Mouse (Mus musculus) cerebellum, adult 2 months (tissue): ENCODE measurements around the gene Zdhhc8. TPM values are rescaled to one million over a fixed set of nuclear protein-coding genes. Genes with fewer than 3 reads are reported as not detected.

Experiments
- DNase-seq, 2 experiments: peaks; one replicate each; pipeline ENCODE4 v3.0.0; 2021
- H3K27ac ChIP-seq: fragments of 200-500 bp; 2 replicates; pipeline ENCODE4 v1.5.1; 2012; ENCODE audit warnings: low read length, control low read depth, inconsistent platforms; ENCODE audit not compliant: insufficient read depth
- H3K27me3 ChIP-seq: fragments of 200-500 bp; 2 replicates; pipeline ENCODE4 v1.6.1; 2012; ENCODE audit warnings: inconsistent platforms, mild to moderate bottlenecking, low read length, moderate library complexity; ENCODE audit not compliant: control insufficient read depth, insufficient read depth
- H3K4me1 ChIP-seq: fragments of 200-500 bp; 2 replicates; pipeline ENCODE4 v1.6.1; 2011; ENCODE audit warnings: low read length; ENCODE audit not compliant: control insufficient read depth, insufficient read depth
- H3K4me3 ChIP-seq: fragments of 200-500 bp; replicated peaks from 2 replicates; pipeline ENCODE3; 2011; ENCODE audit warnings: mild to moderate bottlenecking, low read depth, low read length, control low read depth; ENCODE audit not compliant: insufficient read depth
- CTCF ChIP-seq: fragments of 200-500 bp; IDR thresholded peaks from 2 replicates; pipeline ENCODE4 v1.5.1; 2011; ENCODE audit warnings: low read depth, mild to moderate bottlenecking, control low read depth, low read length, moderate library complexity, borderline replicate concordance; ENCODE audit not compliant: insufficient read depth
- POLR2A ChIP-seq: fragments of 200-500 bp; IDR thresholded peaks from 2 replicates; pipeline ENCODE4 v1.6.1; 2011; ENCODE audit warnings: low read length, control low read depth, borderline replicate concordance; ENCODE audit not compliant: insufficient read depth
- WGBS: fragments of 180-500 bp; shearing (Covaris S2); methylation state at CpG from one replicate; pipeline ENCODE4 v1.1.7; 2018; 5-methylcytosine and 5-hydroxymethylcytosine counted together
- polyA plus RNA-seq: library from polyadenylated mRNA; depleted of rRNA; stranded (reverse); fragments of >200 nt; gene quantifications from 2 replicates; pipeline ENCODE4 v1.2.3, GENCODE M21; 2012

The Zdhhc8 gene
- polyA plus RNA-seq, 1 experiment, result 74.0 TPM

- no peak for TF ChIP-seq POLR2A
- no peak for TF ChIP-seq CTCF
- no peak within 1 kb of the TSS for H3K4me3 ChIP-seq
- 90% methylated on average over 4 of the region's 4 CpGs for WGBS
- no peak within 1 kb of the TSS for H3K27ac ChIP-seq
- DNase-seq, result no peak
- H3K4me1 ChIP-seq, result 0 out of 2 replicates have a peak, but pooled peaks cover 9% of the 10 kb centered on the region
- H3K27me3 ChIP-seq, result no peaks in the 10 kb centered on the region
Observed at GRCm38 (mm10) chr16:18217579-18217978, 17.4 kb downstream of the Zdhhc8 start, which contains the start of gene Ccdc188. Gene Ccdc188 (plus strand): TSS chr16:18217879.

- no peak for TF ChIP-seq CTCF
- no peak for TF ChIP-seq POLR2A
- Histone ChIP-seq H3K4me3 (no peak overlapping the region), H3K4me1 (peaks cover 18% of the 10 kb centered on the region; the same call in 1 of the 2 replicates), H3K27me3 (no peaks in the 10 kb centered on the region), H3K27ac (no peak overlapping the region)
- no peak for DNase-seq
- WGBS, result 25% methylated on average over 7 of the region's 7 CpGs
Observed at GRCm38 (mm10) chr16:18214858-18215257, 20.1 kb downstream of the Zdhhc8 start.

GRCm38 (mm10) chr16:18213689-18214088, 21.2 kb downstream of the Zdhhc8 start:
- H3K4me3 ChIP-seq, result no peak overlapping the region
- no peak for TF ChIP-seq POLR2A
- no peak for TF ChIP-seq CTCF
- 42% methylated on average over 6 of the region's 6 CpGs for WGBS
- H3K27ac ChIP-seq, result no peak overlapping the region
- no peaks in the 10 kb centered on the region for H3K27me3 ChIP-seq
- peaks cover 18% of the 10 kb centered on the region; the same call in 1 of the 2 replicates for H3K4me1 ChIP-seq
- no peak for DNase-seq

- DNase-seq, result peak; percentile 84 to 93
- peaks cover 20% of the 10 kb centered on the region; the same call in 1 of the 2 replicates for H3K4me1 ChIP-seq
- WGBS, result 27% methylated on average over 10 of the region's 10 CpGs
- H3K27me3 ChIP-seq, result no peaks in the 10 kb centered on the region
- no peak overlapping the region for H3K4me3 ChIP-seq
- TF ChIP-seq CTCF (peak; percentile 100), POLR2A (no peak)
- H3K27ac ChIP-seq, result no peak overlapping the region
Observed at GRCm38 (mm10) chr16:18211417-18212171, 23.3 kb downstream of the Zdhhc8 start.

- H3K27ac ChIP-seq, result no peak overlapping the region
- WGBS, result 23% methylated on average over 8 of the region's 8 CpGs
- H3K4me1 ChIP-seq, result peaks cover 22% of the 10 kb centered on the region; the same call in 1 of the 2 replicates
- no peaks in the 10 kb centered on the region for H3K27me3 ChIP-seq
- peak; percentile 75 to 77 for DNase-seq
- no peak for TF ChIP-seq POLR2A
- TF ChIP-seq CTCF, result peak; percentile 85
- H3K4me3 ChIP-seq, result no peak overlapping the region
Observed at GRCm38 (mm10) chr16:18210701-18211416, 24.1 kb downstream of the Zdhhc8 start.

GRCm38 (mm10) chr16:18203430-18204091, 31.4 kb downstream of the Zdhhc8 start:
- Histone ChIP-seq H3K27ac (no peak overlapping the region), H3K27me3 (no peaks in the 10 kb centered on the region), H3K4me1 (peaks cover 5% of the 10 kb centered on the region; the same call in 1 of the 2 replicates), H3K4me3 (no peak overlapping the region)
- 73% methylated on average over 7 of the region's 7 CpGs for WGBS
- TF ChIP-seq POLR2A (no peak), CTCF (no peak)
- no peak for DNase-seq

- H3K4me3 ChIP-seq, result no peak overlapping the region
- peaks cover 5% of the 10 kb centered on the region; the same call in 1 of the 2 replicates for H3K4me1 ChIP-seq
- no peak for TF ChIP-seq CTCF
- TF ChIP-seq POLR2A, result no peak
- WGBS, result 100% methylated on average over 1 of the region's 1 CpGs
- no peak for DNase-seq
- no peak overlapping the region for H3K27ac ChIP-seq
- H3K27me3 ChIP-seq, result no peaks in the 10 kb centered on the region
Observed at GRCm38 (mm10) chr16:18202061-18202460, 32.9 kb downstream of the Zdhhc8 start.
